Mouse (Mus musculus) spleen, adult 2 months (tissue): ENCODE measurements around the gene B9d2. TPM values are rescaled to one million over a fixed set of nuclear protein-coding genes. Genes with fewer than 3 reads are reported as not detected.
"Not testable (repeated sequence)": the region's sequence is repeated elsewhere in the genome, so short reads cannot be mapped to it uniquely, and the experiment has no call there.

Source experiments
- DNase-seq, 2 experiments: peaks; one replicate each; pipeline versions ENCODE4 v3.0.0 to v3.0.0-alpha.2; 2012 to 2021; ENCODE audit warnings: low spot score in 2 of 2, low read depth in 1 of 2
- H3K27ac ChIP-seq: fragments of 200-500 bp; 2 replicates; pipeline ENCODE4 v1.5.1; 2012; ENCODE audit warnings: low read length, inconsistent platforms; ENCODE audit not compliant: insufficient read depth
- H3K27me3 ChIP-seq: fragments of 200-500 bp; 2 replicates; pipeline ENCODE4 v1.6.1; 2012; ENCODE audit warnings: mild to moderate bottlenecking, moderate library complexity, low read length, inconsistent platforms; ENCODE audit not compliant: control insufficient read depth, insufficient read depth
- H3K36me3 ChIP-seq: fragments of 200-500 bp; 2 replicates; pipeline ENCODE4 v1.6.1; 2012; ENCODE audit warnings: mild to moderate bottlenecking, low read length, inconsistent platforms; ENCODE audit not compliant: control insufficient read depth, insufficient read depth
- H3K4me1 ChIP-seq: fragments of 200-500 bp; 2 replicates; pipeline ENCODE4 v1.6.1; 2011; ENCODE audit warnings: inconsistent platforms; ENCODE audit not compliant: control insufficient read depth, insufficient read depth, insufficient read length
- H3K4me3 ChIP-seq: fragments of 200-500 bp; 2 replicates; pipeline ENCODE4 v1.5.1; 2011; ENCODE audit warnings: mild to moderate bottlenecking, inconsistent platforms; ENCODE audit not compliant: insufficient read depth, insufficient read length; ENCODE audit errors: extremely low read depth
- CTCF ChIP-seq: fragments of 200-500 bp; IDR thresholded peaks from 2 replicates; pipeline ENCODE4 v1.5.1; 2011; ENCODE audit warnings: mild to moderate bottlenecking, inconsistent platforms; ENCODE audit not compliant: insufficient read depth, insufficient read length, insufficient replicate concordance; ENCODE audit errors: extremely low read depth
- POLR2A ChIP-seq: fragments of 200-500 bp; IDR thresholded peaks from 2 replicates; pipeline ENCODE4 v1.6.1; 2011; ENCODE audit warnings: low read depth, low read length, inconsistent platforms
- WGBS: fragments of 180-500 bp; shearing (Covaris S2); methylation state at CpG from one replicate; pipeline ENCODE4 v1.1.7; 2018; 5-methylcytosine and 5-hydroxymethylcytosine counted together
- polyA plus RNA-seq: library from polyadenylated mRNA; depleted of rRNA; stranded (reverse); fragments of >200 nt; gene quantifications from 2 replicates; pipeline ENCODE4 v1.2.3, GENCODE M21; 2012

B9d2 gene
- polyA plus RNA-seq, 1 experiment, result 72.0 TPM

DNA sequence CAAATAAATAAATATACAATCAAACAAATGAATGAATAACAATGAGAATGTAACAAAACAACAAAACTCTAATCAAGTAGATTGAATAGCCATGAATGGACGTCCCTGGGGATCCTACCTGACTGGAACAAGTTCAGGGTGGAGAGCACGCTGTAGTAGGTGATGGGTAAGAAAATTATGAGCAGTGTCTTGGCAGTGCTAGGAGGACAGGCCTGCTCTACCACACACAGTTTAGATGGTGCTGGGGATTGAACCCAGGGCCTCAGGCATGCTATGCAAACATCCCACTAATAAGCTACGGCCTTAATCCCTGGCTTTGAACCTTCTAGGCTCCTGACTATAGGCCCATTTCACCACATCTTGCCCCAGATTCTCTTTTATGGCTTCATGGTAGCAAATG lies 36.9 kb downstream of the B9d2 start:
- Histone ChIP-seq H3K36me3 (peaks cover 40% of the 10 kb centered on the region), H3K4me3 (no peak overlapping the region), H3K4me1 (peaks cover 7% of the 10 kb centered on the region), H3K27me3 (no peaks in the 10 kb centered on the region), H3K27ac (no peak overlapping the region)
- no peak for TF ChIP-seq POLR2A
- TF ChIP-seq CTCF, result no peak
- DNase-seq, result no peak
- WGBS, result 85% methylated on average over 3 of the region's 3 CpGs

DNA sequence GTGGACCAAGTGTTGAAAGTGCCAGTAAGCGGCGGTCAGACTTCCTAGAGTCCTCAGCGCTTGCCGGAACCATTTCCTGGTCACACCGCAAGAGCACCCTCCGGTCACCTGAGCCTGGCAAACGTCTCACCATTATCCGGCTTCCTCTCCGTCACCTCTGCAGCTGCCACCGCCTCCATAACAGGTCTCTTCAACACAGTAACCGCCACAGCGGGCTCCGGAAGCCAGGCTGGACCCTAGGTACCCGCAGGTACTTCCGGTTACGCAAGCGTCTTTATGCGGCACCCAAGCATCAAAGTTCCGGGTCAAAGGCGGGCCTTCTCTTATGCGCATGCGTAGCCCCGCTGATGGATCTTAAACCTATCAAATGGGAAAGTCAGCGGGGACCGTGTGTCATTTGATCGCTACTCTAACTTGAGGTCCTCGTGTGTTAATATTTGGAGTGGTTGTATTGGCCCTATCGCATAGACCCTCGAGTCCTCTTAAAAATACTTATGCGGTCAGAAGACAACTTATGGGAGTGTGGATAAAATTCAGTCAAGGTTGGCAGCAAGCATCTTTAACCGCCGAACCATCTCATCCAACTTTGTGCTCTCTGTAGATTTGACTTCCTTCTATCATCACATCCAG lies 38.3 kb downstream of the B9d2 start, which contains the start of gene Ccdc97:
Gene Ccdc97 (minus strand): TSS at position 301 of the 630 bp plus-strand sequence.
- peak within 1 kb of the TSS; percentile 90 for H3K4me3 ChIP-seq
- WGBS, result 2% methylated on average over 32 of the region's 32 CpGs
- TF ChIP-seq CTCF, result no peak
- TF ChIP-seq POLR2A, result peak; percentile 76; the same call in 1 of the 2 replicates
- peaks cover 37% of the 10 kb centered on the region for H3K36me3 ChIP-seq
- H3K27me3 ChIP-seq, result no peaks in the 10 kb centered on the region
- H3K27ac ChIP-seq, result peak within 1 kb of the TSS; percentile 93
- DNase-seq, result peak; percentile 90 to 91
- peaks cover 7% of the 10 kb centered on the region for H3K4me1 ChIP-seq

DNA sequence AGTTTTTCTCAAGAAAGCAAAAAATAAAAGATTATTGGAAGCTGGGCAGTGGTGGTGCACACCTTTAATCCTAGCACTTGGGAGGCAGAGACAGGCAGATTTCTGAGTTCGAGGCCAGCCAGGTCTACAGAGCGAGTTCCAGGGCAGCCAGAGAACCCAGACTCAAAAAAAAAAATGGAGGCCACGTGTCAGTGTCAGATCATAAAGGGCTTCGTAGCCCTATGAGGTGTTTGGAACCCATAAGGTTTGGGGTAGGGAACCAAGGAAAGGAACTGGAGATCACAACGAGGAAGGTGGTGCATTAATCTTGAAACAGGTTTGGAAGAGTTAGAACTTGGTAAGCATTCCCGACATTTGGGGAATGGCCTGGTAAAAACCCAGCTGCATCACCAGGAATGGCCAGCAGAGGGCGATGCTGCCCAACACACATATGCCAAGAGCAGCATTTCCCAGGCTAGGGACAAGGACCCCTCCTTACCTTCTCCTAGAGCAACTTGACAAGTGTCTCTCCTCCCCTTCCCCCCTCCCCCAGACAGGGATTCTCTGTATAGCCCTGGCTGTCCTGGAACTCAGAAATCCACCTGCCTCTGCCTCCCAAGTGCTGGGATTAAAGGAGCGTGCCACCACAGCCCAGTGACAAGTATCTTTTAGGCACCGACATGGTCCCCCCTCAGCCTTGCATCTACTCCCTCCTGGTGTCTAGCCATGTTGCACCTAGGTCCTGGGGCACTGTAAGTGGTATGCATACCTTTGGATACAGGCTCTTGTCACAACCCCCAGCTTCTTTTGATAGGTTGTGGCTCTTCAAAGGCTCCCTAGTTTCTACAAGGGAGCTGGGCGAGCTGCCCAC lies 39.4 kb downstream of the B9d2 start:
- WGBS, result 47% methylated on average over 10 of the region's 10 CpGs
- peaks cover 37% of the 10 kb centered on the region for H3K36me3 ChIP-seq
- no peaks in the 10 kb centered on the region for H3K27me3 ChIP-seq
- DNase-seq, result peak in 1 of 2 experiments; percentile 54
- H3K4me1 ChIP-seq, result peaks cover 7% of the 10 kb centered on the region
- no peak overlapping the region for H3K27ac ChIP-seq
- no peak overlapping the region for H3K4me3 ChIP-seq
- no peak for TF ChIP-seq POLR2A
- TF ChIP-seq CTCF, result peak; percentile 83; the same call in 1 of the 2 replicates

DNA sequence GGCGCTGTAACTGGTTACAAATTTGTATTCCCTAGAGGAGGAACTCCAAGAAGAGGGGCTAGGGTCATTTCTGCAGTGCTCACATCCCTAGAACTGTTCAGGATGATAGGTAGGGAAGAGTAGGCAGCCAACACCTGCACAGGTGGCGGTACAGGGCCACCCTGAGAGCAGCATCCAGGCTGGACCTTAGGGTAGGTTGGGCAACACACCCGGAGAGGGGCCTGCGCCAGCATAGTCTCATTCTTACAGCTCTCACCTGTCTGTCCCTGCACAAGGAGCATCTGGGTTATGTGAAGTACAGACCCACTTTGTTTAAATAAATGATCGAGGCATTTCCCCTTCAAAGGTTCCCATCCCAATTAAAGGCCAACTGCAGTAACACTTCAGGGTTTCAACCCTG lies 40.2 kb downstream of the B9d2 start:
- DNase-seq, result no peak
- no peak for TF ChIP-seq POLR2A
- no peak for TF ChIP-seq CTCF
- peaks cover 38% of the 10 kb centered on the region for H3K36me3 ChIP-seq
- H3K4me3 ChIP-seq, result no peak overlapping the region
- no peaks in the 10 kb centered on the region for H3K27me3 ChIP-seq
- 89% methylated on average over 5 of the region's 5 CpGs for WGBS
- H3K27ac ChIP-seq, result no peak overlapping the region
- peaks cover 7% of the 10 kb centered on the region for H3K4me1 ChIP-seq

DNA sequence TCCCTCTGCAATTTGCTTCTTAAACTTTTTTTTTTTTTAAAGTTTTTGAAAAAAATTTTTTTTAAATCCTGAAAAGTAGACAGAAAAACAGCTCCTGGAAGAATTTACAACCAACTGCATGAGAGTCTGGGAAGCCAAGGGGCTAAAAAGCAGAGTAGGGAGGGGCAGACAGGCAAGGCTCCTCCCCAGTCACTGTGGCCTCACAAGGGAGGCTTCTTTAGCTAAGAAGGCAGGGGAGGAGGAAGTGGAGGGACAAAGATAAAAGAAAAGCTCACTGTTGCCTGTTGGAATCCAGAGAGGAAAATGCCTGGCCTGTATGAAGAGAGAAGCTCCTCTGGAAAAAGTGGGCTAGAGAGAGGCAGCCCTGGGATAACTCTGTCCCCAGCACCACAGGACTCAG lies 41.2 kb downstream of the B9d2 start:
- H3K36me3 ChIP-seq, result peaks cover 43% of the 10 kb centered on the region
- not testable (repeated sequence) for H3K4me3 ChIP-seq, H3K4me1 ChIP-seq, H3K27me3 ChIP-seq, H3K27ac ChIP-seq, DNase-seq

DNA sequence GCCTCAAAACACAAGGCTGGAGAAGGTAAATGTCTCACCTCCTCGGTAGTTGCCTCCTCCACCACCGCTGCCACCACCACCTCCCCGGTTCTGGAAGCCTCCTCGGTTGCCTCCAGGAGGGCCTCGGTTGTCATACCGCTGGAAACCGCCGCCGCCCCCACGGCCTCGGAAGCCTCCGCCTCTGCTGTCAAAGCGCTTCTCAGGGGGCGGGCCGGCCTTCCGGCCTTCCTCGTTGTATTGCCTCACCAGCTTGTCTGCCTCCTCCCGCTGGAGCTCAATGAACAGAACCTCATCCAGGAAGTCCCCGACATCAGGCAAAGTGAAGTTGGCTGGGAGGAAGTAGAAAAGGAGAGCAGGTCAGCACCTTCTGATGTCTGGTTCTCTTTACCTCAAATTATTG lies 45.3 kb downstream of the B9d2 start:
- Histone ChIP-seq H3K4me1 (no peaks in the 10 kb centered on the region), H3K27ac (no peak overlapping the region), H3K27me3 (no peaks in the 10 kb centered on the region), H3K4me3 (no peak overlapping the region), H3K36me3 (peaks cover 70% of the 10 kb centered on the region)
- DNase-seq, result no peak
- no peak for TF ChIP-seq POLR2A
- no peak for TF ChIP-seq CTCF
- 91% methylated on average over 19 of the region's 19 CpGs for WGBS

DNA sequence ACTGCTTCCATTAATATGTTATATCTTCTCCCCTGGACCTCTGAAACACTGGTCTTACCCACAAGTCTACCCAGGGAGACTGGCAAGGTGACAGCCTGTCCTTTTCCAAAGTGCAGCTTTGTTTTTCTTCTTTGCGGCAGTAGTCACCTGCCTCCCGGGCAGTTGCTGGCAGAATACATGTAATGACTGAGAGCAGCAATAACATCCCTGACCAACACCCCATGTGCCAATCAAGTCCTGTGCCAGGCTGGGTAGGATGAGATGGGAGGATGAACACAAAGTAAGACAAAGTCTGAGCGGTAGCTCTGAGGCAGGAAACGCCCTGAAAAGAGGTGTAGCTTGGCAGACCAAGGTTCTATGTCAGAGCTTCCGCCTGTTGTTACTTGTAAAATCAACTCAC lies 47.2 kb downstream of the B9d2 start:
- H3K27ac ChIP-seq, result no peak overlapping the region
- H3K4me3 ChIP-seq, result no peak overlapping the region
- TF ChIP-seq CTCF, result no peak
- TF ChIP-seq POLR2A, result no peak
- H3K36me3 ChIP-seq, result peaks cover 78% of the 10 kb centered on the region
- no peaks in the 10 kb centered on the region for H3K27me3 ChIP-seq
- no peak for DNase-seq
- 94% methylated on average over 5 of the region's 5 CpGs for WGBS
- no peaks in the 10 kb centered on the region for H3K4me1 ChIP-seq
